Comparison of ENCODE assay signal across 9 mouse cellular contexts in the genomic region with DNA sequence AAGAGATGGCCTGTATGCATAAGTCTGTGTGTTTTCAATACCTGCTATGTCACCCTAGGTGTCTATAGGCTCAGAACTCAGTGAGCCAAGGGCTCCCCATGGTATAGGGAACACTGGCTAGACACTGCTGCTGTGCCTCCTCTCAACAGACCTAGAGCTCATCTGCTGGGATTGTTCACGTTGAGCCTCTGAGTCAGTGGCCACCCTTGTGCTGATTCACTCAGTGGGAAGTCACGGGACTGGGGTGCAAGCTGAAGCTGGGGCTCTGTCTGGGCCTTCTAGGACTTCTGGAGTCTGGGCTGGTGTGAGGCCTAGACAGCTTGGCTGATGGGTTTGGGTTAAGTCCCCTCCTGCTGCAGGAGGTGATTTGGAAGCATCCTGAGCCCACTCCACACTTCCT. TPM values are rescaled to one million over a fixed set of nuclear protein-coding genes. Genes with fewer than 3 reads are reported as not detected.
DNase-seq lines count a peak whose midpoint lies in the region; ATAC-seq and TF ChIP-seq lines count a peak whose summit lies in the region.
"Had no signal": no experiment of that assay in that cellular context is flagged by ENCODE, and none has a peak within 500 bp of the region (broad histone marks: within the 10 kb centered on the region; RNA-seq: fewer than 3 reads in every experiment).

No protein-coding gene starts in this region.

- no peak for ATAC-seq in embryonic facial prominence, embryonic 13.5 days (ENCODE audit: insufficient number of reproducible peaks, insufficient read depth, low FRiP score, low TSS enrichment, low read depth)
- ATAC-seq in hindbrain, embryonic 16.5 days = no peak
- ATAC-seq in neural tube, embryonic 15.5 days (ENCODE audit: low FRiP score) = no peak
- ATAC-seq: activated CD4-positive, CD25-positive, alpha-beta regulatory T cell, adult 4 months had no signal

- H3K9me3 ChIP-seq in embryonic facial prominence, embryonic 13.5 days = no peaks in the 10 kb centered on the region
- no peaks in the 10 kb centered on the region for H3K9me3 ChIP-seq in hindbrain, embryonic 16.5 days (ENCODE audit: control insufficient read depth, low read length)
- no peaks in the 10 kb centered on the region for H3K9me3 ChIP-seq in neural tube, embryonic 15.5 days (replicated peaks)

- TF ChIP-seq CTCF in left cerebral cortex, adult 2 months (IDR thresholded peaks at IDR 0.05) = no peak

- peaks cover 16% of the 10 kb centered on the region for H3K4me1 ChIP-seq in embryonic facial prominence, embryonic 13.5 days
- H3K4me1 ChIP-seq in hindbrain, embryonic 16.5 days (ENCODE audit: control insufficient read depth, insufficient read depth, low read depth, low read length) = peaks cover 11% of the 10 kb centered on the region
- peaks cover 16% of the 10 kb centered on the region for H3K4me1 ChIP-seq in neural tube, embryonic 15.5 days

- intact Hi-C loops in left cerebral cortex, adult 2 months (cut with DNase I) = no loop called here

- 76% methylated on average over 2 of the region's 2 CpGs for WGBS in embryonic facial prominence, embryonic 13.5 days
- WGBS in hindbrain, embryonic 16.5 days = 53% methylated on average over 2 of the region's 2 CpGs
- 55% methylated on average over 2 of the region's 2 CpGs for WGBS in neural tube, embryonic 15.5 days

- H3K9ac ChIP-seq in embryonic facial prominence, embryonic 13.5 days = peak overlapping the region; percentile 82; the same call in 1 of the 2 replicates
- H3K9ac ChIP-seq in hindbrain, embryonic 16.5 days (ENCODE audit: low read depth, low read length) = no peak overlapping the region; the same call in 1 of the 2 replicates
- peak overlapping the region; percentile 70; the same call in 1 of the 2 replicates for H3K9ac ChIP-seq in neural tube, embryonic 15.5 days (replicated peaks)

- peaks cover 29% of the 10 kb centered on the region for H3K36me3 ChIP-seq in embryonic facial prominence, embryonic 13.5 days
- H3K36me3 ChIP-seq in hindbrain, embryonic 16.5 days (ENCODE audit: control insufficient read depth, insufficient read depth, low read length) = peaks cover 2% of the 10 kb centered on the region; the same call in 1 of the 2 replicates
- H3K36me3 ChIP-seq in neural tube, embryonic 15.5 days = 0 out of 2 replicates have a peak, but pooled peaks cover 5% of the 10 kb centered on the region

- H3K27me3 ChIP-seq in embryonic facial prominence, embryonic 13.5 days = no peaks in the 10 kb centered on the region; the same call in 1 of the 2 replicates
- H3K27me3 ChIP-seq in hindbrain, embryonic 16.5 days (replicated peaks; ENCODE audit: control insufficient read depth, insufficient read depth, low read length) = no peaks in the 10 kb centered on the region
- no peaks in the 10 kb centered on the region for H3K27me3 ChIP-seq in neural tube, embryonic 15.5 days (replicated peaks)

- DNase-seq in left cerebral cortex, adult 2 months (ENCODE audit: extremely low spot score in 1 of 2, low spot score in 2 of 2) = peak in 1 of 2 experiments; percentile 25
- no peak for DNase-seq in left cerebral cortex, adult 8-10 months (ENCODE audit: low spot score in 2 of 2)
- no peak for DNase-seq in spleen, postnatal 4 days (ENCODE audit: low spot score in 2 of 2)
- DNase-seq in cerebellum, postnatal 36 days = no peak
- DNase-seq: retina, postnatal 1 day had no signal

- peak overlapping the region; percentile 72 for H3K4me3 ChIP-seq in left cerebral cortex, adult 2 months
- peak overlapping the region; percentile 61; the same call in 1 of the 2 replicates for H3K4me3 ChIP-seq in embryonic facial prominence, embryonic 13.5 days
- H3K4me3 ChIP-seq in hindbrain, embryonic 16.5 days (ENCODE audit: low read length) = peak overlapping the region; percentile 63; the same call in 1 of the 2 replicates
- H3K4me3 ChIP-seq in neural tube, embryonic 15.5 days (replicated peaks) = peak overlapping the region; percentile 57; the same call in 1 of the 2 replicates

- peak overlapping the region; percentile 70 for H3K4me2 ChIP-seq in embryonic facial prominence, embryonic 13.5 days
- peak overlapping the region; percentile 74 for H3K4me2 ChIP-seq in hindbrain, embryonic 16.5 days (ENCODE audit: low read length)
- H3K4me2 ChIP-seq in neural tube, embryonic 15.5 days = peak overlapping the region; percentile 66

- peak overlapping the region; percentile 41 for H3K27ac ChIP-seq in left cerebral cortex, adult 2 months
- H3K27ac ChIP-seq in embryonic facial prominence, embryonic 13.5 days = no peak overlapping the region
- H3K27ac ChIP-seq in hindbrain, embryonic 16.5 days (ENCODE audit: low read depth, low read length) = no peak overlapping the region
- no peak overlapping the region for H3K27ac ChIP-seq in neural tube, embryonic 15.5 days (replicated peaks)

RNA-seq across cellular contexts. Expression of a gene that starts 2.3 kb away (rescaled TPM):
- total RNA-seq in left cerebral cortex, adult 2 months (2021) = 100 to 1,000 TPM in 1 of 2 experiments, 10 to 100 TPM in 1; 98.4 to 119 TPM
- total RNA-seq in left cerebral cortex, adult 8-10 months (2022) = 100 to 1,000 TPM; 103 to 124 (median 111) TPM
- 9.7 and 10.1 TPM in 2 replicates for polyA plus RNA-seq in embryonic facial prominence, embryonic 13.5 days (2015; fragmentation: Nextera tagmentation; extraction: Ambion mirVana)
- polyA plus RNA-seq in hindbrain, embryonic 16.5 days (2015; fragmentation: Nextera tagmentation; extraction: Ambion mirVana) = 6.0 and 7.1 TPM in 2 replicates
- 8.2 TPM in 2 replicates for polyA plus RNA-seq in neural tube, embryonic 15.5 days (2015; fragmentation: Nextera tagmentation; extraction: Ambion mirVana)

RNA-seq across cellular contexts. Expression of a gene that starts 15.3 kb away (rescaled TPM):
- 10 to 100 TPM; 93.4 to 98.8 TPM for total RNA-seq in left cerebral cortex, adult 2 months (2021)
- total RNA-seq in left cerebral cortex, adult 8-10 months (2022) = 100 to 1,000 TPM in 1 of 4 experiments, 10 to 100 TPM in 3; 83.1 to 100 (median 96.2) TPM
- polyA plus RNA-seq in embryonic facial prominence, embryonic 13.5 days (2015; fragmentation: Nextera tagmentation; extraction: Ambion mirVana) = 15.6 and 18.8 TPM in 2 replicates
- polyA plus RNA-seq in hindbrain, embryonic 16.5 days (2015; fragmentation: Nextera tagmentation; extraction: Ambion mirVana) = 176 and 194 TPM in 2 replicates
- 156 and 187 TPM in 2 replicates for polyA plus RNA-seq in neural tube, embryonic 15.5 days (2015; fragmentation: Nextera tagmentation; extraction: Ambion mirVana)

RNA-seq across cellular contexts. Expression of a gene that starts 36.0 kb away (rescaled TPM):
- under 1 TPM; 0.68 to 0.70 TPM for total RNA-seq in left cerebral cortex, adult 2 months (2021)
- under 1 TPM; 0.42 to 0.87 (median 0.82) TPM for total RNA-seq in left cerebral cortex, adult 8-10 months (2022)
- polyA plus RNA-seq in embryonic facial prominence, embryonic 13.5 days (2015; fragmentation: Nextera tagmentation; extraction: Ambion mirVana) = 13.3 and 17.4 TPM in 2 replicates
- 0.67 and 0.84 TPM in 2 replicates for polyA plus RNA-seq in hindbrain, embryonic 16.5 days (2015; fragmentation: Nextera tagmentation; extraction: Ambion mirVana)
- polyA plus RNA-seq in neural tube, embryonic 15.5 days (2015; fragmentation: Nextera tagmentation; extraction: Ambion mirVana) = 1.0 and 1.8 TPM in 2 replicates

RNA-seq across cellular contexts. Expression of a gene that starts 40.7 kb away (rescaled TPM):
- total RNA-seq in left cerebral cortex, adult 2 months (2021) = 10 to 100 TPM; 74.8 to 90.1 TPM
- total RNA-seq in left cerebral cortex, adult 8-10 months (2022) = 100 to 1,000 TPM in 1 of 4 experiments, 10 to 100 TPM in 3; 91.3 to 100 (median 95.9) TPM
- 208 and 226 TPM in 2 replicates for polyA plus RNA-seq in embryonic facial prominence, embryonic 13.5 days (2015; fragmentation: Nextera tagmentation; extraction: Ambion mirVana)
- 144 and 154 TPM in 2 replicates for polyA plus RNA-seq in hindbrain, embryonic 16.5 days (2015; fragmentation: Nextera tagmentation; extraction: Ambion mirVana)
- polyA plus RNA-seq in neural tube, embryonic 15.5 days (2015; fragmentation: Nextera tagmentation; extraction: Ambion mirVana) = 146 and 166 TPM in 2 replicates

RNA-seq across cellular contexts. Expression of a gene that starts 41.2 kb away (rescaled TPM):
- 10 to 100 TPM; 11.3 to 12.3 TPM for total RNA-seq in left cerebral cortex, adult 2 months (2021)
- 10 to 100 TPM; 10.8 to 13.3 (median 12.1) TPM for total RNA-seq in left cerebral cortex, adult 8-10 months (2022)
- 13.9 and 15.4 TPM in 2 replicates for polyA plus RNA-seq in embryonic facial prominence, embryonic 13.5 days (2015; fragmentation: Nextera tagmentation; extraction: Ambion mirVana)
- 13.1 and 13.2 TPM in 2 replicates for polyA plus RNA-seq in hindbrain, embryonic 16.5 days (2015; fragmentation: Nextera tagmentation; extraction: Ambion mirVana)
- polyA plus RNA-seq in neural tube, embryonic 15.5 days (2015; fragmentation: Nextera tagmentation; extraction: Ambion mirVana) = 13.6 and 15.5 TPM in 2 replicates
